Mouse (Mus musculus) thymus, adult 2 months (tissue): ENCODE measurements around the gene Pclo. TPM values are rescaled to one million over a fixed set of nuclear protein-coding genes. Genes with fewer than 3 reads are reported as not detected.

Experiments used
- DNase-seq: peaks from one replicate; pipeline ENCODE4 v3.0.0; 2021
- H3K27ac ChIP-seq: fragments of 200-500 bp; 2 replicates; pipeline ENCODE4 v1.5.1; 2012; ENCODE audit warnings: low read length, control low read depth; ENCODE audit not compliant: control insufficient read depth, insufficient read depth
- H3K27me3 ChIP-seq: fragments of 200-500 bp; 2 replicates; pipeline ENCODE4 v1.6.1; 2012; ENCODE audit warnings: mild to moderate bottlenecking, low read length, moderate library complexity, mixed read lengths; ENCODE audit not compliant: control insufficient read depth, insufficient read depth
- H3K36me3 ChIP-seq: fragments of 200-500 bp; 2 replicates; pipeline ENCODE4 v1.6.1; 2012; ENCODE audit warnings: mild to moderate bottlenecking, low read length, moderate library complexity; ENCODE audit not compliant: control insufficient read depth, insufficient read depth
- H3K4me1 ChIP-seq: fragments of 200-500 bp; replicated peaks from 2 replicates; pipeline ENCODE4 v1.6.1; 2012; ENCODE audit warnings: low read length; ENCODE audit not compliant: control insufficient read depth, insufficient read depth
- H3K4me3 ChIP-seq: fragments of 200-500 bp; 2 replicates; pipeline ENCODE4 v1.5.1; 2012; ENCODE audit warnings: mild to moderate bottlenecking, low read length, control low read depth, moderate library complexity; ENCODE audit not compliant: control insufficient read depth, insufficient read depth
- CTCF ChIP-seq: fragments of 200-500 bp; IDR thresholded peaks from 2 replicates; pipeline ENCODE4 v1.5.1; 2012; ENCODE audit warnings: mild to moderate bottlenecking, control low read depth, low read length, moderate library complexity, borderline replicate concordance; ENCODE audit not compliant: control insufficient read depth, poor library complexity, insufficient read depth; ENCODE audit errors: extremely low read depth
- POLR2A ChIP-seq: fragments of 200-500 bp; IDR thresholded peaks from 2 replicates; pipeline ENCODE4 v1.6.1; 2012; ENCODE audit warnings: mild to moderate bottlenecking, low read length, control low read depth, moderate library complexity; ENCODE audit not compliant: control insufficient read depth, poor library complexity, insufficient read depth; ENCODE audit errors: extremely low read depth
- WGBS: fragments of 180-500 bp; shearing (Covaris S2); methylation state at CpG from one replicate; pipeline ENCODE4 v1.1.7; 2018; 5-methylcytosine and 5-hydroxymethylcytosine counted together
- polyA plus RNA-seq: library from polyadenylated mRNA; depleted of rRNA; stranded (reverse); fragments of >200 nt; gene quantifications from 2 replicates; pipeline ENCODE4 v1.2.3, GENCODE M21; 2012

The Pclo gene
- polyA plus RNA-seq, 1 experiment: 0.96 TPM

DNA sequence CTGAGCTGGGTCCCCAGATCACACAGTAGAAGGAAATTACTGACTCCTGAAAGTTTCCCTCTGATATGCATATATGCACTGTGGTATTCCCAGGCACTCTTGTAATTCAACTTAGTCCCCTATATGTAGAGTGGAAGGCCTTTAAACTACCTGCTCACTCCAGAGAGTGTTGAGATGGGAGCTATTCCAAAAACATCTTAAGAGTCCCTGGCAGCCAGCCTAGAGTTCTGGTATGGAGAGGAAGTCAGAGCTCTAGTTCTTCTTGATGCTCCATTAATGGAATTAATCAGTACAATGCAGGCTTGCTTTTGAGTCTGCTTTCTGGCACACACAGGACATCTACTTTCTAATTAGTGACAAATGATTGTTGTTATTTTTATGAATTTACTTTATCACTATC, 11.3 kb downstream of the Pclo start:
- H3K27me3 ChIP-seq: no peaks in the 10 kb centered on the region
- H3K4me3 ChIP-seq: no peak overlapping the region
- H3K4me1 ChIP-seq: no peaks in the 10 kb centered on the region
- no peak for DNase-seq
- no peaks in the 10 kb centered on the region for H3K36me3 ChIP-seq
- TF ChIP-seq CTCF (no peak), POLR2A (no peak)
- no peak overlapping the region for H3K27ac ChIP-seq

DNA sequence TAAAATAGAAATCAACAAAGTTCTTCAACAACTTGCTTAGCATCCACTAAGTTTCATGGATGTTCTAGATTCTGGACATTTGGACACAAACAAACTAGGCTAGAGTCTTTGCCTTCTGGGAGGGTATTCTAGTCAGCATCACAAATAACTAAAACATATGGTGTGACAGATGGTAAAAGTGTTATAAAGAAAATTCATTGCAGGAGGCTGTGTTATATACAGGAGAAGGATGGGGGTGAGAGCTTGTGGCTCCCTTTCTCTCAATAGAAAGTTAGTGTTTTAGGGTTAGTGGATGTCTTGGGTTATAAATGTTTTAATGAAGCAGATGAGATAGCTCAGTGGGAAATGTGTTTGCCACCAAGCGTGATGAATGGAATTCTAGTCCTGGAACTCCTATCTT, 13.1 kb downstream of the Pclo start:
- Histone ChIP-seq H3K27ac (no peak overlapping the region), H3K36me3 (no peaks in the 10 kb centered on the region), H3K4me3 (no peak overlapping the region), H3K27me3 (no peaks in the 10 kb centered on the region), H3K4me1 (no peaks in the 10 kb centered on the region)
- TF ChIP-seq POLR2A (no peak), CTCF (no peak)
- DNase-seq: no peak
- WGBS: 77% methylated on average over 1 of the region's 1 CpGs

DNA sequence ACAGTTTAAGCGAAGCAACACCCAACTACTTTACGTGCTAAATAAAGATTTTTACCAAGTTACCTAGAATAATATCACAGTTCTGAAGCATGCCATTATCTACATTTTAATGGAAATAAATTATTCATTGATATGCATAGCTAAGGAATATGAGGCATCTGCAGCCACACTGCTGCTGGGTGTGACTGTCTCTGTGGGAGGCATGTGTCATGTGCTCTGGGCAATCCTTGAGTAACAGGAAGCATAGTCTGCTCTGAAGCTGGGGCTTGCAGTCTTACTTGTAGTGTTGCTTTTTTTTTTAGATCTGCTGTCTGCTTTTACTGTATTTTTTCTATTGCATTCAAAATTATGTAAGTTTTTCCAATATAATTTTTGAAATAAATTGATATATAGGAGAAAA, 17.2 kb downstream of the Pclo start:
- 99% methylated on average over 2 of the region's 2 CpGs for WGBS
- Histone ChIP-seq H3K36me3 (no peaks in the 10 kb centered on the region), H3K27ac (no peak overlapping the region), H3K4me3 (no peak overlapping the region), H3K27me3 (no peaks in the 10 kb centered on the region), H3K4me1 (no peaks in the 10 kb centered on the region)
- TF ChIP-seq POLR2A (no peak), CTCF (no peak)
- no peak for DNase-seq

DNA sequence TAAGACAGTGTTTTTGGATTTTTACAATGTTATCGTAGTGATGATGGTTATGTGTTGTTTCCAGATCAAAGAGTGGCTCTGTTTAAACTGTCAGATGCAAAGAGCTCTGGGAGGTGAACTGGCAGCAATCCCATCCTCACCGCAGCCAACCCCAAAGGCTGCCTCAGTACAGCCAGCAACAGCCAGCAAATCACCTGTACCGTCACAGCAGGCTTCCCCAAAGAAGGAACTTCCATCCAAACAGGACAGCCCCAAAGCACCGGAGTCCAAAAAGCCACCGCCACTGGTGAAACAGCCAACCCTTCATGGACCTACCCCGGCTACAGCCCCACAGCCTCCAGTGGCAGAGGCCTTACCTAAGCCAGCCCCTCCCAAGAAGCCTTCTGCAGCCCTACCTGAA, 24.6 kb downstream of the Pclo start:
- 83% methylated on average over 6 of the region's 6 CpGs for WGBS
- H3K36me3 ChIP-seq: no peaks in the 10 kb centered on the region
- TF ChIP-seq POLR2A (no peak), CTCF (no peak)
- no peaks in the 10 kb centered on the region for H3K27me3 ChIP-seq
- H3K4me1 ChIP-seq: no peaks in the 10 kb centered on the region
- H3K4me3 ChIP-seq: no peak overlapping the region
- H3K27ac ChIP-seq: no peak overlapping the region
- no peak for DNase-seq

DNA sequence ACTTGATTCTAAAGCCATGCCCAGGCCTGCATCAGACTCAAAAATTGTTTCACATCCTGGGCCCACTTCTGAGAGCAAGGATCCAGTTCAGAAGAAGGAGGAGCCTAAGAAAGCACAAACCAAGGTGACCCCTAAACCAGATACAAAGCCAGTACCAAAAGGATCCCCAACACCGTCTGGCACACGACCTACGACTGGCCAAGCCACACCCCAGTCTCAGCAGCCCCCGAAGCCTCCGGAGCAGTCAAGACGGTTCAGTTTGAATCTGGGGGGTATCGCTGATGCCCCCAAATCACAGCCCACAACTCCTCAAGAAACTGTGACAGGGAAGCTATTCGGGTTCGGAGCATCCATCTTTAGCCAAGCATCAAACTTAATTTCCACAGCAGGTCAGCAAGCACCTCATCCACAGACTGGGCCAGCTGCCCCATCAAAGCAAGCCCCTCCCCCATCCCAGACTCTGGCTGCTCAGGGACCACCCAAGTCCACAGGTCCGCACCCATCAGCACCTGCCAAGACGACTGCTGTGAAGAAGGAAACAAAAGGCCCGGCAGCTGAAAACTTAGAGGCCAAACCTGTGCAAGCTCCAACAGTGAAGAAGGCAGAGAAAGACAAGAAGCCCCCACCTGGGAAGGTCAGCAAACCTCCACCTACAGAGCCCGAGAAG, 25.4 kb downstream of the Pclo start:
- no peak for TF ChIP-seq POLR2A
- no peak for TF ChIP-seq CTCF
- no peaks in the 10 kb centered on the region for H3K36me3 ChIP-seq
- WGBS: 85% methylated on average over 13 of the region's 13 CpGs
- H3K4me1 ChIP-seq: no peaks in the 10 kb centered on the region
- H3K4me3 ChIP-seq: no peak overlapping the region; the same call in 1 of the 2 replicates
- H3K27ac ChIP-seq: peak overlapping the region; percentile 33; the same call in 1 of the 2 replicates
- H3K27me3 ChIP-seq: no peaks in the 10 kb centered on the region
- DNase-seq: no peak

DNA sequence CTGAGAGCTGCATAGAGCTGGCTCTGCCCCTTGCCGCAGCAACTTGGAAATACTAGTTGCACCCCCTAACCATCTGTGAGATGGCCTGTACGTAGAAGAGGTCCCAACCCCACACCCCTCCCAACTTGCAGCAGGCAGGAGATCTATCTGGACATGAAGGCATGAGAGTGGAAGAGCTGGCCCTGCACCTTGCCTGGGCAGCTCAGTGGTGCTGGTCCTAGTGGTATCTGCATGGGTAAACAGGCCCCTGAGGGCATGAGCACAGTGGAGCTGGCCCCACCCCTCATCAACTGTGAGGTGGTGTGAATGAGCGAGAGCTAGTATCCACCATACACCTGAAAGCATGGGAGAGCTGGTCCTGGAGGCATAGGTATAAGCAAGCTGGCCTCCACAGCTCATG, 60.9 kb downstream of the Pclo start:
- TF ChIP-seq POLR2A: no peak
- TF ChIP-seq CTCF: no peak
- 90% methylated on average over 3 of the region's 3 CpGs for WGBS

DNA sequence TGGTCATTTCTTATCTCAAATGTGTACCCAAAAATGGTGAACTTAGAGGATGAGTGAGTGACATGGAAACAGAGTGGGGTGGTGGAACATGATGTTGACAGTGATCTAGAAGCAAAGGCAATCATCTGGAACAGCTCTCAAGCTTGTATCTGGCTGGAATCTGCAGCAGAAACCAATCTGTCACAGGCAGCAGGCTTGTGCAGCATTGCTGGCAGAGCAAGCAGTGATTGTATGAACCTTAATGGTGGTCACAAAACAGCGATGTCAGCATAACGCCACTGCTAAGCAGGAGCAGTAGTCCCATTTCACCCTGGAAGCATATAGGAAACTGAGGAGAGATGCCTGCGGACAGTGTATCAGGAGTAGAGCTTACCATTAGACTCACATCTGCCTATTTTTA, 76.8 kb downstream of the Pclo start:
- Histone ChIP-seq H3K27me3 (no peaks in the 10 kb centered on the region), H3K36me3 (no peaks in the 10 kb centered on the region), H3K27ac (no peak overlapping the region), H3K4me3 (no peak overlapping the region), H3K4me1 (no peaks in the 10 kb centered on the region)
- no peak for TF ChIP-seq POLR2A
- TF ChIP-seq CTCF: no peak
- DNase-seq: no peak
- WGBS: 82% methylated on average over 3 of the region's 3 CpGs

More for the DNA sequence above, 60.9 kb downstream of the Pclo start:
- no peak for DNase-seq
- Histone ChIP-seq H3K27ac (no peak overlapping the region), H3K4me1 (no peaks in the 10 kb centered on the region), H3K4me3 (no peak overlapping the region), H3K36me3 (no peaks in the 10 kb centered on the region), H3K27me3 (no peaks in the 10 kb centered on the region)
